Mouse (Mus musculus): ENCODE data around the gene Sh3bp4.

The Sh3bp4 gene

DNA sequence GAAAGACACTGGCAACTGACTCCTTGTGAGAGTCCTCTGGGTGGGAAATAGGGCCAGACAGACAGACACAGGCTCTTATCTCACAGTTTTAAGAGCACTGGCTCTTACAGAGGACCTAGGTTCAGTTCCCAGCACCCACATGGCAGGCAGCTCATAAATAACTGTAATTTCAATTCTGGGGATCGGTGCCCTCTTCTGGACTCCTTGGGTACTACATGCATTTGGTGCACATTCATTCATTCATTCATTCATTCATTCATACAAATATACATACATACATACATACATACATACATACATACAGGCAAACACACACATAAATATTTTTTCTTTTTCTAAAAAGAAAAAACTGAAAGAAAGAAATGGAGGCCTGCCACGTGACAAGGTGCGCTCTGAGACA is 56.9 kb downstream of the Sh3bp4 start:
- no peak for DNase-seq (ENCODE audit: low read depth, low spot score)

- DNase-seq (ENCODE audit: low read depth, low spot score): no peak
Observed at GRCm38 (mm10) chr1:89130429-89130828, 60.2 kb downstream of the Sh3bp4 start.

DNA sequence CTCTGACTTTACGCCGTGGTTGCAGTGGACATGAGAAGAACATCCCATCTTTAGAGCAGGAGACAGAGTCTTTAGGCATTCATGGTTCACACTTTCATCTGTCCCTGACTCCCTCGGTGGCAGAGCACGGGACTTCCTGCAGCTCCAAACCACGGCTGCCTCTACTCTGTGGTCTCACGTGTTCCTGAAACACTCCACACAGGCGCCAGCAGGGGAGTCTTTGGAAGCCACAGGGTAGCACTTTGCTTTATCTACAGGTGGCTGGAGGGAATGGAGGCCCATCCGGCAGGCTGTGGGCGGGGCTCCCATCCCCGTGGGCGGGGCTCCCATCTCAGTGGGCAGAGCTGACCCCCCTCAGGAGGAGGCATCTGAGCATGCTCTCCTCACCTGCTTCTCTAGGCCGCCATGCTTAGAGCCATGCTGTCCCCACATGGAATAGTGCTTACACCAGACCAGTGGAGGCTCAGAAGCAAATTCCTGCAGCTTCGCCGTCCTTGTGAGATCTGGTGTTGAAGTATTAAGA is 60.9 kb downstream of the Sh3bp4 start:
- no peak for DNase-seq (ENCODE audit: low read depth, low spot score)

DNA sequence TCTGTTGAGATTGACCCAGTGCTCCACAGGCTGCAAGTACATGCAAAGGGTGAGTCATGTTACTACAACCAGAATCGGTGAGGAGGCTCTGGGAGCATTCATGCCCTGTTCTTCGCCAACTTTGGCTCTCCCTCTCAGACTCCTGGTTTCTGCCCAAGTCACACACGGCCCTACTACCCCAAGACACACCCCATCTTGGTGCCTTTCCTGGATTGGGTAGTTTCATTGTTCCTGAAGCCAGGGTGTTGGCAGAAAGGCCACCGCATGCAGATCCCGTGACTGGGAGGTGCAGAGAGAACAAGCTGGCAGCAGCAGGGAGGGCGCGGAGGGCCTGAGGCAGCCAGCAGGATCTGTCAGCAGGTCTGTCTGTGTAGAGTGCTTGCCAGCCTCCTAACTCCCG is 61.5 kb downstream of the Sh3bp4 start:
- DNase-seq (ENCODE audit: low read depth, low spot score): no peak

GRCm38 (mm10) chr1:89133266-89133665 is 63.1 kb downstream of the Sh3bp4 start:
- no peak for DNase-seq (ENCODE audit: low read depth, low spot score)

DNA sequence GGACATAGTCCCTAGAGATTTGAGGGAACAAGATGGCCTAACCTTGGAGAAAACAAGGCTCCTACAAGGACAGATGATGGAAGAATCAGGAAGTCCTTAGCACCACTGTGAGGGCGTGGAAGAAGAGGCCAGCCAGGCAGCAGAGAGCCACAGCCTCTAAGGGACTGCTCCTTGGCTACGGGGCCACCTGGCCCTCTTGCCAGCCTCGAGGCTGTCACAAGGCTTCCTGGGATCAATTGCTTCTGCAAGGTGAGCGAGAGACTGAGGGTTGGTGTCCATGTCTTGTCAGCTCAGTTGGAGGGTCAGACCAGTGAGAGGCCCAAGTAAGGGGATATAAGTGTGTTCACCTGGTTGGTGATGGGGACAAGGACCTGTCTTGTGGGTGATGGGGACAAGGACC is 63.5 kb downstream of the Sh3bp4 start:
- no peak for DNase-seq (ENCODE audit: low read depth, low spot score)

DNA sequence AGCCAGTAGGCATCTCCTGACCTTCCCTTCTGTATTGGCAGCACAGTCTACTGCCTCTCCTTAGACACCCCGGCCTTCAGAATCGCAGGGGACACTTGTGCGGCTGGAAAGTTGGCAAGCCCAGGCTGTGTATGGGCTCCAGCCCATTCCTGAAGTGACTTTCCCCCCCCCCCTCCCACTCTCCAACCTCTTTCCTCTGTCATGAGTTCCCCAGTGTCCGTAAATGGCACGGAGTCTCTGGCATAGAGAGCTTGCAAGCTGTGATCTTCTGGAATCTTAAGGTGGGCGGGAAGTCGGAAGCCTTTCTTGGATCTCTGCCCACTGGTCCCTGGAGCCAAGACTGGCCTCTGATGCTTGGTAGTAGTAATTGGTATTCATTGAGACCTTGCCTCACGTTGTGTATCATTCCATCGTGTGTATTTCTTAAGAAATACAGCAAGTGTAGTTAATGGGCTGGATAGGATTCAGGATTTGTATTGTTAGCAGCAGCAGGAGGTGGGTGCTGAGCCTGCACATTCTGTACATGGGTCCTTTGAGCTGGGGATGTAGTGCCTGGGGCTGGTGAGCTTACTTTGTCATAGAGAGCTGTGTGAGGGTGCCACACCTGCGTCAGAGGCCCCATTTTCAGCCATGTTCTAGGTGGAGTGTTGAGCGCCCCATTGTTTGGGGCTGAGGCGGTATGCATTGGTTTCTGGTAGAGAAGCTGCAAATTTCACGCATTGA is 66.0 kb downstream of the Sh3bp4 start:
- DNase-seq (ENCODE audit: low read depth, low spot score): no peak

GRCm38 (mm10) chr1:89137086-89137816 is 67.0 kb downstream of the Sh3bp4 start:
- no peak for DNase-seq (ENCODE audit: low read depth, low spot score)

DNA sequence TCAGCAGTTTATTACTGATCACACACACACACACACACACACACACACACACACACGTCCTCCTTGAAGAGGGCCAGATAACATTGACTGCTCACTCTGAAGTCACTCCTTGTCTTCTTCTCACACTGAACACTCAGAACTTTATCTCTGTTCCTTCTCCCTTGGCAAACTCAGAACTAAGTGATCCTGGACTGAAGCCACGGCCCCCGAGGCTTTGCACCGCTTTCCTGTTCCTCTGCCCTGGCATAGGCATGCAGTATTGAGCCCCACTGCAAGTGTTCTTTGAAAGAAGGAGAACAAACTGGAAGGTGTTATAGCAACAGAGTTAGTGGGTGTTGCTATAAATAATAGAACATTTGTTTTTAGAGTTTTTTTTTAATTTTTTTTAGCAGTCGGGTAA is 68.1 kb downstream of the Sh3bp4 start:
- DNase-seq (ENCODE audit: low read depth, low spot score): no peak

DNA sequence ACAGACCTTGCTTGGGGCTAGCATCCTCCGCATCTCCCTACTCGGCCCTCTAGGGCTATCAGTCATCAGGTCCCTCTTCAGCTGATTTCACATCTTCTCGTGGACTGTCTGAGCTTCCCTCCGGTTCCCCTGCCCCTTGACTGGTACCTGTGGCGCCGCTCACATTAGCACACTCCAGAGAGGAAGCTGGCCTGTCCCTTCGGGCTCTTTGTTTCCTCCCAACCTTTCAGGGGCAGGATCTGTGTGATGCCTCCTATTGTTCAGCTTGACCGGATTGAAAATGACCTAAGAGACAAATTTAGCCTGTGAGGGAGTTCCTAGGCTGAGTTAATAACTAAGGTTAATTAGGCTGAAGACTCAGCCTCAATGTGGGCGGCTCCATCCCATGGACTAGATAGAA is 69.9 kb downstream of the Sh3bp4 start:
- no peak for DNase-seq (ENCODE audit: low read depth, low spot score)

- no peak for DNase-seq (ENCODE audit: low read depth, low spot score)
Observed at GRCm38 (mm10) chr1:89151071-89151470, 80.9 kb downstream of the Sh3bp4 start.

GRCm38 (mm10) chr1:89152576-89152975 is 82.4 kb downstream of the Sh3bp4 start:
- no peak for DNase-seq (ENCODE audit: low read depth, low spot score)

DNA sequence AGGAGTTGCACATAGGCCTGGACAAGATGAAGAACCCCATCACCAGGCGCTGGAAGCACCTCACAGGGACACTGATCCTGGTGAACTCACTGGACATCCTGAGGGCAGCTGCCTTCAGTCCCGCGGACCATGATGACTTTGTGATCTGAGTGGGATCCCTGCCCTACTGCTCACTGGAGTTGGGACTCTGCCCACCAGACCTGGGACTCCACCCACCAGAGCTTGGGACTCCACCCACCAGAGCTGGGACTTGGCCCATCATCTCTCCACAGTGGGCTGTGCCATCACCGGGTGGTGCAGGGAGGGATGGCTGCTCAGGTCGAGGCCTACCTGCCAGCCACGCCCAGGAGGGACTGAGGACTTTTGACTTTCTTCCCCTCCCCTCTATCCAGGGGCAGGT is 83.0 kb downstream of the Sh3bp4 start:
- no peak for DNase-seq (ENCODE audit: low read depth, low spot score)

- no peak for DNase-seq (ENCODE audit: low read depth, low spot score)
Observed at GRCm38 (mm10) chr1:89163483-89163882, 93.3 kb downstream of the Sh3bp4 start.

DNA sequence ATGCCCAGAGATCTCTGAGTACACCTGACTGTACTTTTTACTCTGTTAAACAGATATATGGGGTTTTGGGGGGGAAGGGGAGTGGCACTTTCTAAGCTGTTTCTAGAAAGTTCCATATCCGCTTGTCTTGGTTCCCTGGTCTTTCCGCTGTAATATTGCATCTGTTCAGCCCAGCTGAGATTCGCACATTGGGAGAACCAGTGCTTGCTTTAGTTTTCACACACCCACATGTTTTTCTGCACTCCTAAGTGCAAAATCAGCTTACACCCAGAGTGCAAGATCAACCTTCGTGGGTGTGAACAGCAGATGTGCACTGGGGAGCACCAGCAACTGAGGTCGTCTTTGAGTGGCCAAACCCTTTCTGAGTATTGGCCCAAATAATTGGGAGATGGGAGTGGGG is 94.1 kb downstream of the Sh3bp4 start:
- no peak for DNase-seq (ENCODE audit: low read depth, low spot score)

DNA sequence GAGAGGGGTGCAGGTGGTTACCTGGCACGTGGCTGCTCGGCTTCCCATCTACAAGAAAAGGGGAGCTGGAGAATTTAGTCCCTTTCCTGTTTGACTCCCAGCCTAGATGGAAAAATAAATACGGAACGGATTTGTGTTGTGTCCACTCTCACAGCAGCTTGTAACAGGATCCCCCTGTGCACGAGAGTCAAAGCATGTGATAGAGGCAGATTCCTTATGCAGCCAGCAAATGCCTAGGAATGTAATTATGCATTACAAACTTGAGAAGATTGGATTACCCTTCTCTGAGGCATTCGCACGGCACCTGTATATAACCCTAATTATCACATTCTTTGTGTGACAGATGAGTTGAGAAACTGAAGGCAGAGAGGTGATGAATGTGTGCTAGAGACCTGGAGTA is 94.5 kb downstream of the Sh3bp4 start:
- peak; percentile 54 for DNase-seq (ENCODE audit: low read depth, low spot score)

DNA sequence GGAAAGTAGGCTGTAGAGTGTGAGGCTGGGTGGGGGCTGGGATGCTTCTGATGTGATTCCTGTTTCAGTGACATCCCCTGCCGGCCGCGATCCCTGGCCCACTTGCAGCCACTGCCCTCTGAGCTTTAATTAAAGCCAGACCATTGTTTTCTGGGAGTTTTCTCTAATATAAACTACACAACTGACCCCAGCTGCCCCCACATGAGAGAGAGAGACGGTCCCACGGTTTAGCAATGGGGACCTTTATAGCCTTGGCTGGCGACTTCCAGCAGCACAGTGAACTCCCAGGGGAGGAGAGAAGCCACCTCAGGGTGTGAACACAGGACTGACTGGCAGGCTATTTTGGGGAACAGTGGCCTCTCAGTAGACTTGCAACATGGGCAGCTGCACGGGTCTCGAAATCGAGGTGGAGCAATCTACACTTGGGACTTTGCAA is 96.6 kb downstream of the Sh3bp4 start:
- DNase-seq (ENCODE audit: low read depth, low spot score): peak; percentile 17

DNA sequence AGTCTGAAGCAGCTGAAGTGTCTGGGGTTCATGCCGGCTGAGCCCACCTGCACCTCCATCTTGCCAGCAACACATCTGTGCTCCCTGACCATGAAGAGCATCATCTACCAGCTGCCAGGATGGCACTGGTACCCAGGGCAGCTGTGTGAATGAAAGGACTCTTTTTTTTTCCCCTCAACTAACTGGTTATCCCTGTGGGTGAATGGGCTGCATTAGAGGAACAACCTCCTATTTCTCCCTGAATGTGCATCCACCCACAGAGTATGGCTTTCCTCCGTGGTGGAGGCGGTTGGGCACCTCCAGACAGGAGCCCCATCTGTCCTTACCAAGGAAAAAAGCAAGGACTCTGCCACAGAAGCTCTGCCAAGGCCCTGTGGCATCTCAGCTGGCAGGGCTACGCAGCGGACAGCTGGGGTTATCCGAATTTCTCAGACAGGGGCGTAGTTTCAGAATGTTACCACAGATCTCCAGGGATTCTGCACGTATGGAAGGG is 101.1 kb downstream of the Sh3bp4 start:
- DNase-seq (ENCODE audit: low read depth, low spot score): no peak

DNA sequence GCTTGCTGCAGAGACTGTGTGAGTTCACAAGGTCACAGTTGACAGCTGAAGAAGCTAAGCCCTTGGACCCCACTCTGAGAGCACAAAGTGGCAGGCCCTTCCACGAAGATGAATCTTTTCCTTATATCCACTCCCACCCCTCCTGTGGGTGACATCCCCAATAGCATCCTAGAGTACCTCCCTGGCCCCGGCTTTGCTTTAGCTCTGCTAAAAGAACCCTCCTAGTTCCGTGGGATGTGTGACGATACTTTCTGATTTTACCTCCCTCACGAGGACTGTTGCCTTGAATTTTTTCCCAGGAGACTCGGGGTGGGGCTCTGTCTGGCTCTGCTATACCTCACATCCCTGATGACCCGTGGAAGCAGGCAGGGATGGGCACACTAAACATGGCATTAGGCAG is 104.4 kb downstream of the Sh3bp4 start:
- DNase-seq (ENCODE audit: low read depth, low spot score): no peak

DNA sequence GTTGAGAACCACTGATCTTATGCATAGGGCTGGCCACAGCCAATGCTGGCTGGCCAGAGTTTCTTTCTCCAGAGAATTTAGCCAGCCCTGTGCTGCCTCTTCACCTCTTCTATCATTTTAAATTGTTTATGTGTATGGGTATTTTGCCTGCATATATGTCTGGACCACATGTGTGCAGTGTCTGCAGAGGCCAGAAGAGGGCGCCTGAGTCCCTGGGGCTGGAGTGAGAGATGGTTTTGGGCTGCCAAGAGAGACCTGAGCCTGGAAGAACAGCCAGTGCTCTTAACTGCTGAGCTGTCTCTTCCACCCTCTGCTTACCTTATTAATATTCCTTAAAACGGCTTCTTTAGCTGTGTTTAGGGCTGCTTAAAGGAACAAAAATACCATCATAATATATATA is 105.1 kb downstream of the Sh3bp4 start:
- DNase-seq (ENCODE audit: low read depth, low spot score): no peak

DNA sequence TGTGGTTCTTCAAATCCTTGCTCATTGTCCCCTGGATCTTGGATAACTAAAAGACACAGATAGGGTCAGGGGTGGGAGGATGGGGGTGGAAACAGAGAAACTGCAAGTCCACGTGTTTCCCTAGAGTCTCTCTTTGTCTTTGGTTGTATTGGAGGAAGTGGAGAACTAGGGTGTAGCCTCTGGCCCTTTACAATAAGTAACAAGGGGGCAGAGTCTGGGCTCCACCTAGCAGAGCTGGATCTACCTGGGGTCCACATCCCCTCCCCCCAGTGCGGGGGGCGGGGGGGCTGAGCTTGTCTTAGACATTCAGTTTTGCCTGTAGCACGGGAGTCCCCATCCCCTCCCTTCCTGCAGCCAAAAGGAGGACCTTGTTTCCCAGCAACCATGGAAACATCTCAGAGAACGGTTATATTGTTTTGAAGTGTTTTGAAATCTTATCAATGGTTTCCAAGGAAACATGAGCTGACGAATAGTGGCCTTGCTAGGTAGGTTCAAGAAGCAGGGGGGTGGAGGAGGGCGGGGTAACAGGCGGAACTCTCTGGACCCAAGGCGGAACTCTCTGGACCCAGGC is 113.1 kb downstream of the Sh3bp4 start:
- peak; percentile 74 for DNase-seq (ENCODE audit: low read depth, low spot score)

DNA sequence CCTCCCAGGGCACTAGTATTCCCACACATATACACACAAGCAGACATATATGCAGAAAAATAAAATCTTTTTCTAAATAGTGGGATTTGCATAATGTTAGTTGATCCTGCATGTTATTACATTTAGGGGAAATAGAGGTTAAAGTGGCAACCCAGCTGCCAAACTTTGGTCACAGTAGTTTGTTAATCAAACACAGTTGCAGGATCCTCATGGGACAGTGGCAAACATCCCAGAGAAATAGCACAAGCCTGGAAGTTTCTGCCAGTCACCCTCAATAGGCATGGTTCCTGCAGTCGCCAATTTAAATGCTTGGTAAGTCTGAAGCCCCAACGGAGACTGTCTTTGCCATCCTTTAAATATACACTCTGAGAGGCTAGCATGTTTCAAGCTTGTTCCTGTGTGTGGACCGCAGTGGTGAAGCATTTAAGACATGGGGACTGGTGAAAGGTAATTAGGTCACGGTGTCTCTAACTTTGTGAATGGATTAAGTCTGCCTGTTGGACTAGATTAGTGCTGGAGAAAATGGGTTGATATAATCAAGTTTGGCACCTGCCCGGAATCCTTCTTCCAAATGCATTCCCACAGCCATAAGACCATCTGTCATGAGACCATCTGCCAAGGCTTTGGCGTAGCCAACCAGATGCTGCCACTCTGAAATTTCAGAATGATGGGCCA is 114.0 kb downstream of the Sh3bp4 start:
- DNase-seq (ENCODE audit: low read depth, low spot score): no peak
